Mouse (Mus musculus) spleen, adult 2 months (tissue): ENCODE data around the gene Gm49342.

Experiments used
- CTCF ChIP-seq: fragments of 200-500 bp; IDR thresholded peaks from 2 replicates; pipeline ENCODE4 v1.5.1; 2011; ENCODE audit warnings: mild to moderate bottlenecking, inconsistent platforms; ENCODE audit not compliant: insufficient read depth, insufficient read length, insufficient replicate concordance; ENCODE audit errors: extremely low read depth
- POLR2A ChIP-seq: fragments of 200-500 bp; IDR thresholded peaks from 2 replicates; pipeline ENCODE4 v1.6.1; 2011; ENCODE audit warnings: low read depth, low read length, inconsistent platforms

- TF ChIP-seq CTCF (no peak), POLR2A (no peak)
Observed at GRCm38 (mm10) chr14:50997088-50997487, 52.8 kb downstream of the Gm49342 start.
